Mouse (Mus musculus): ENCODE results near the gene Ush1g. TPM values are rescaled to one million over a fixed set of nuclear protein-coding genes. Genes with fewer than 3 reads are reported as not detected.
A peak's percentile ranks its signal among the peaks of the same experiment; 100 is the strongest.

Ush1g gene
- polyA plus RNA-seq, 1 experiment from 2014 or later = 0.08 TPM

GRCm38 (mm10) chr11:115298160-115298559 lies 23.7 kb downstream of the Ush1g start:
- no peak for DNase-seq (ENCODE audit: low spot score, missing footprints)
- H3K27ac ChIP-seq (ENCODE audit: low read depth, low read length) = no peak overlapping the region
- ATAC-seq (ENCODE audit: low FRiP score) = no peak
- no peaks in the 10 kb centered on the region for H3K9me3 ChIP-seq (ENCODE audit: control insufficient read depth, low read length)
- H3K36me3 ChIP-seq (ENCODE audit: control insufficient read depth, insufficient read depth, low read length) = no peaks in the 10 kb centered on the region
- 0 out of 2 replicates have a peak, but pooled peaks cover 5% of the 10 kb centered on the region for H3K27me3 ChIP-seq (ENCODE audit: control insufficient read depth, insufficient read depth, low read length)
- H3K4me3 ChIP-seq (ENCODE audit: low read depth, low read length) = no peak overlapping the region
- no peak overlapping the region for H3K9ac ChIP-seq (ENCODE audit: low read length)
- 62% methylated on average over 8 of the region's 8 CpGs for WGBS
- H3K4me2 ChIP-seq = no peak overlapping the region
- no peaks in the 10 kb centered on the region for H3K4me1 ChIP-seq (ENCODE audit: control insufficient read depth, insufficient read depth, low read length)

DNA sequence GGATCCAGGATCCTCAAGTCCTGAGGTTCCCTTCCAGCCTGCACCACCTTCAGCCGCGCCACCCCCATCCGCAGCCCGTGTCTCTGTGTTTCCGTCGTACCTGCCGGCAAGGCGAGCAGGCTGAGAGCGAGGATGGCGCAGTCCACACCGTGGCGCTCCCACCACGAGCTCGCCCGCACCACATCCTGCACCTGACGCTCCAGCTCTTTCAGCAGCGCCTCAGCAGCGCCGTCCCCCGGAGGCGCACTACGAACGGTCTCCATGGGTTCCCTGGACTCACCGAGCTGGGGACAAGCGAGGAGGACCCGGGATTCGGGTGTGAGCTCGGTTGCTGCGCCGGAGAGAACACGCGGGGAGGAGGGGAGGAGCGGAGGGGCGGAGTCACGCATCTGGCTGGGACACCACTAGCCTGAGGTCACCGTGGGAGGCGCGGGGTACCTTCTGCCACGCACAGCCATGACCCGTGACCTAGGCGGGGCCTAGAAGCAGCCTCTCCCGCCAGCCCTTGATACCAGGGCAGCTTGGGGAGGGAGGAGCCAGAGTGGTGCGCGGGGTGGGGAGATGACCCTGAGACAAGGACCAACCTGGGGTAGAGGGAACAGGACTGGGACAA lies 24.5 kb downstream of the Ush1g start, which contains the start of gene Fads6:
Gene Fads6 (minus strand): TSS at position 450 of the 613 bp plus-strand sequence.
- H3K9me3 ChIP-seq (ENCODE audit: control insufficient read depth, low read length) = no peaks in the 10 kb centered on the region
- H3K4me2 ChIP-seq = peak within 1 kb of the TSS; percentile 83
- ATAC-seq (ENCODE audit: low FRiP score) (peak; percentile 70), DNase-seq (ENCODE audit: low spot score, missing footprints) (peak; percentile 92)
- 1% methylated on average over 43 of the region's 44 CpGs for WGBS
- H3K9ac ChIP-seq (ENCODE audit: low read length) = peak within 1 kb of the TSS; percentile 64
- H3K27me3 ChIP-seq (ENCODE audit: control insufficient read depth, insufficient read depth, low read length) = 0 out of 2 replicates have a peak, but pooled peaks cover 5% of the 10 kb centered on the region
- no peaks in the 10 kb centered on the region for H3K36me3 ChIP-seq (ENCODE audit: control insufficient read depth, insufficient read depth, low read length)
- H3K4me3 ChIP-seq (ENCODE audit: low read depth, low read length) = peak within 1 kb of the TSS; percentile 44
- H3K27ac ChIP-seq (ENCODE audit: low read depth, low read length) = no peak within 1 kb of the TSS
- no peaks in the 10 kb centered on the region for H3K4me1 ChIP-seq (ENCODE audit: control insufficient read depth, insufficient read depth, low read length)

DNA sequence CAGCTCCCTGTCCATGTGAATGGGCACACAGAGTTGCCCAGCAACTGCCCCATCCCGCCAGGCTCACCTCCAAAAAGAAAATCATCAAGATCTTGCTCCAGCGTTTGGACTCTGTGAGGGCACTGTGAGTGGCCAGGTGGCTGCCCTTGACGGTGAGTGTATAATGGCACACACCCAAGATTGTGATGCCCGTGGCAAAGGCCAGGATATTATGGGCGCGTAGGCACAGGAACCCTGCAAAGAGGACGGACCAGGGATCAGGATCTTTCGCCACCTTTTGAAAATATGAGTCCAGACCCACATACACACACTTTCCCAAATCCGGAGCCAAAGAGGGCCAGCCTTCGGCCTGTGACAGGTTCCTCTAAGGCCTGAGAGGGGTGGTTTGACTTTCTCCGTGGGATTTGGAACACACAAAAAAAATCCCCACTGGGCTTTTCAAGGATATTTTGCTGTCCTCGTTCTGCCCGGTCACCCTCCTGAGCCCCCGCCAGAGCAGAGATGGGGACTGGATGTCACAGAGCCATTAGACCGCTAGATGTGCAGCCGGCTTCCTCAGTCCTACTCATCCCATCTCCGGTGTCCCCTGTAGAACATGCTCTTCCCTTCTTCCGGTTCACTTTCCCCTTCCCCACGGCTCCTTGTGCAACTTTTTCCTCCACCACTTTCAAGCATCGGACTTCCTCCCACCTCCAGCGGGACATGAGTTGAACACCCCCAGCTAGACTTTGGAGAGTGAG lies 25.2 kb downstream of the Ush1g start:
- Histone ChIP-seq H3K4me2 (peak overlapping the region; percentile 83), H3K27ac (ENCODE audit: low read depth, low read length) (no peak overlapping the region), H3K4me1 (ENCODE audit: control insufficient read depth, insufficient read depth, low read length) (no peaks in the 10 kb centered on the region), H3K36me3 (ENCODE audit: control insufficient read depth, insufficient read depth, low read length) (no peaks in the 10 kb centered on the region), H3K9ac (ENCODE audit: low read length) (peak overlapping the region; percentile 64), H3K9me3 (ENCODE audit: control insufficient read depth, low read length) (no peaks in the 10 kb centered on the region), H3K4me3 (ENCODE audit: low read depth, low read length) (peak overlapping the region; percentile 44), H3K27me3 (ENCODE audit: control insufficient read depth, insufficient read depth, low read length) (0 out of 2 replicates have a peak, but pooled peaks cover 5% of the 10 kb centered on the region)
- ATAC-seq (ENCODE audit: low FRiP score) (no peak), DNase-seq (ENCODE audit: low spot score, missing footprints) (no peak)
- WGBS = 60% methylated on average over 21 of the region's 21 CpGs

- Histone ChIP-seq H3K4me2 (no peak overlapping the region), H3K4me3 (ENCODE audit: low read depth, low read length) (no peak overlapping the region), H3K36me3 (ENCODE audit: control insufficient read depth, insufficient read depth, low read length) (no peaks in the 10 kb centered on the region), H3K27me3 (ENCODE audit: control insufficient read depth, insufficient read depth, low read length) (0 out of 2 replicates have a peak, but pooled peaks cover 5% of the 10 kb centered on the region), H3K9me3 (ENCODE audit: control insufficient read depth, low read length) (no peaks in the 10 kb centered on the region), H3K9ac (ENCODE audit: low read length) (no peak overlapping the region), H3K27ac (ENCODE audit: low read depth, low read length) (no peak overlapping the region), H3K4me1 (ENCODE audit: control insufficient read depth, insufficient read depth, low read length) (no peaks in the 10 kb centered on the region)
- 94% methylated on average over 11 of the region's 11 CpGs for WGBS
- ATAC-seq (ENCODE audit: low FRiP score) = no peak
- DNase-seq (ENCODE audit: low spot score, missing footprints) = no peak
Measured at GRCm38 (mm10) chr11:115295939-115296338, 25.9 kb downstream of the Ush1g start.

GRCm38 (mm10) chr11:115292631-115293375 lies 29.0 kb downstream of the Ush1g start:
- ATAC-seq (ENCODE audit: low FRiP score) = no peak
- no peaks in the 10 kb centered on the region for H3K4me1 ChIP-seq (ENCODE audit: control insufficient read depth, insufficient read depth, low read length)

DNA sequence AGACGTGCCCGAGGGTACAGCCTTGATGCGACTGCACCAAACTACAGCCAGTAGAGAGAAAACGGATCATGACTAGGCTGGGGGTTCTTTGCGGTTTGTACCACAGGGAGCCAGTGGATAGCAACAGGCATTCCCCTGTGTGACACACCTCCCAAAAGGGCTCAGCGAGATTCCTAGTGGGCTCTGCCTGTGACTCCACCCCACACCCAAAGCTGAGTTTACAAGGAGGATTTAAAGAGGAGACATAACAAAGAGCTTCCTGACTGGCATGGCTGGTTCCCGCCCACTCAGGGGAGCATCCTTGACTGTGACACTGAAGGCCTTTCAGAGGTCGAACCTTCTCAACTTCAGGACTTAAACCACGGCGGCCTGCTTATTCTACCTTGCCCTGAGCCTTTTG lies 30.3 kb downstream of the Ush1g start:
- Histone ChIP-seq H3K4me1 (ENCODE audit: control insufficient read depth, insufficient read depth, low read length) (no peaks in the 10 kb centered on the region; the same call in 1 of the 2 replicates), H3K4me3 (ENCODE audit: low read depth, low read length) (no peak overlapping the region), H3K4me2 (no peak overlapping the region), H3K36me3 (ENCODE audit: control insufficient read depth, insufficient read depth, low read length) (no peaks in the 10 kb centered on the region), H3K9ac (ENCODE audit: low read length) (0 out of 2 replicates have a peak overlapping the region, but pooled peaks have one; percentile 4), H3K27me3 (ENCODE audit: control insufficient read depth, insufficient read depth, low read length) (no peaks in the 10 kb centered on the region), H3K27ac (ENCODE audit: low read depth, low read length) (no peak overlapping the region), H3K9me3 (ENCODE audit: control insufficient read depth, low read length) (no peaks in the 10 kb centered on the region)
- 76% methylated on average over 10 of the region's 10 CpGs for WGBS
- no peak for DNase-seq (ENCODE audit: low spot score, missing footprints)
- ATAC-seq (ENCODE audit: low FRiP score) = no peak

More at GRCm38 (mm10) chr11:115292631-115293375, 29.0 kb downstream of the Ush1g start:
- H3K9me3 ChIP-seq (ENCODE audit: control insufficient read depth, low read length) = no peaks in the 10 kb centered on the region
- H3K27me3 ChIP-seq (ENCODE audit: control insufficient read depth, insufficient read depth, low read length) = 0 out of 2 replicates have a peak, but pooled peaks cover 5% of the 10 kb centered on the region
- no peak overlapping the region for H3K4me3 ChIP-seq (ENCODE audit: low read depth, low read length)
- no peak for DNase-seq (ENCODE audit: low spot score, missing footprints)
- 73% methylated on average over 14 of the region's 14 CpGs for WGBS
- H3K36me3 ChIP-seq (ENCODE audit: control insufficient read depth, insufficient read depth, low read length) = no peaks in the 10 kb centered on the region
- no peak overlapping the region for H3K27ac ChIP-seq (ENCODE audit: low read depth, low read length)
- H3K4me2 ChIP-seq = no peak overlapping the region
- H3K9ac ChIP-seq (ENCODE audit: low read length) = no peak overlapping the region

DNA sequence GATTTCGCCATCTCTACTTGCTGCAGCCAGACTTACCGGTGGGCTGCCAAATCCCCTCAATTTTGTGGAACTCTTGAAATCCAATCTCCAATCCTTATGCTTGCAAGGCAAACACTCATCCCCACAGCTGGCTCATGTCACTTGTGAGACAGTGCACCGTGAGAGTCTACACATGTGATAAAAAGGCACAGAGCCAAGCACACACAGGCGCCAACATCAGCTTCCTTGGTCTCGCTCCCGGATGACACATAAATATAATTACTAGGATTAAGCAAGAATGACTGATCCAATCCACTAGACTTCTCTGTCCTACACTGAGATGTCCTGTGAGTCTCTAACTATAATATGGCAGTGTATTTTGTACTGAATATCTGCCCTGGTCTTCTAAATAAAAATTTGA lies 30.9 kb downstream of the Ush1g start:
- no peak for ATAC-seq (ENCODE audit: low FRiP score)
- H3K4me1 ChIP-seq (ENCODE audit: control insufficient read depth, insufficient read depth, low read length) = no peaks in the 10 kb centered on the region; the same call in 1 of the 2 replicates

DNA sequence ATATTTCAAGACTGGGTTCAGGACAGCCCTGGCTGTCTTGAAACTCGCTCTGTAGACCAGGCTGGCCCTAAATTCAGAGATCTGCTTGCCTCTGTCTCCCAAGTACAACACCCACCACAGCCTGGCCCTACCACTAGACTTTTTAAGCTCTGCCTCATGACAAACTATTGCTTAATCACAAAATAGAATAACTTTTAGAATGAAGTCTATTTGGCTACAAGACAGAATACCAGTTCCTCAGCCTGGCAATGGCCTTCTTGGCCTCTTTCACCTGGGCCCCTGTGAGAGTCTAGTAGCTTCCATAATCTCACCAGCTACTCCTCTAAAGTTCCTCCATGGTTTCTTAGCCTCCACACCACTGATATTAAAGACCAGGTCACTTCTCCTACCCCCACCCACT lies 31.5 kb downstream of the Ush1g start:
- Histone ChIP-seq H3K4me1 (ENCODE audit: control insufficient read depth, insufficient read depth, low read length) (no peaks in the 10 kb centered on the region; the same call in 1 of the 2 replicates), H3K9ac (ENCODE audit: low read length) (no peak overlapping the region), H3K4me2 (no peak overlapping the region), H3K36me3 (ENCODE audit: control insufficient read depth, insufficient read depth, low read length) (no peaks in the 10 kb centered on the region), H3K27ac (ENCODE audit: low read depth, low read length) (no peak overlapping the region), H3K27me3 (ENCODE audit: control insufficient read depth, insufficient read depth, low read length) (no peaks in the 10 kb centered on the region), H3K9me3 (ENCODE audit: control insufficient read depth, low read length) (no peaks in the 10 kb centered on the region), H3K4me3 (ENCODE audit: low read depth, low read length) (no peak overlapping the region)
- 78% methylated on average over 1 of the region's 1 CpGs for WGBS
- no peak for DNase-seq (ENCODE audit: low spot score, missing footprints)
- ATAC-seq (ENCODE audit: low FRiP score) = no peak

More for the DNA sequence above, 30.9 kb downstream of the Ush1g start:
- Histone ChIP-seq H3K27me3 (ENCODE audit: control insufficient read depth, insufficient read depth, low read length) (no peaks in the 10 kb centered on the region), H3K9me3 (ENCODE audit: control insufficient read depth, low read length) (no peaks in the 10 kb centered on the region), H3K9ac (ENCODE audit: low read length) (no peak overlapping the region), H3K4me2 (no peak overlapping the region), H3K36me3 (ENCODE audit: control insufficient read depth, insufficient read depth, low read length) (no peaks in the 10 kb centered on the region), H3K27ac (ENCODE audit: low read depth, low read length) (no peak overlapping the region), H3K4me3 (ENCODE audit: low read depth, low read length) (no peak overlapping the region)
- DNase-seq (ENCODE audit: low spot score, missing footprints) = no peak
- WGBS = 91% methylated on average over 6 of the region's 6 CpGs
